Mouse (Mus musculus) left cerebral cortex, postnatal 10 days (tissue): ENCODE measurements around the gene Ecsit. TPM values are rescaled to one million over a fixed set of nuclear protein-coding genes. Genes with fewer than 3 reads are reported as not detected.
A peak's percentile ranks its signal among the peaks of the same experiment; 100 is the strongest.

ENCODE experiments used
- DNase-seq, 2 experiments: peaks; one replicate each; pipeline ENCODE4 v3.0.0; 2021 to 2022; ENCODE audit warnings: low spot score in 2 of 2, mixed read lengths in 1 of 2; ENCODE audit errors: extremely low spot score in 1 of 2
- intact Hi-C: fragments of 180-260 bp; cut with DNase I; formaldehyde crosslinking; loops from one replicate; pipeline ENCODE4 v1.15.1; 2025
- total RNA-seq, 2 experiments: library from RNA; stranded (reverse); gene quantifications; 2 replicates each; pipeline ENCODE4 v1.2.3; 2021

Ecsit gene
- total RNA-seq = 10 to 100 TPM; 40.5 to 42.8 TPM

- peak; percentile 94 to 97 for DNase-seq
- intact Hi-C loops = no loop called here
Observed at GRCm38 (mm10) chr9:22085022-22085834, at the start of gene Ecsit. Ecsit (minus strand) TSS chr9:22085438.

GRCm38 (mm10) chr9:22134246-22134890 is 49.1 kb upstream of the Ecsit start:
- no peak for DNase-seq
- intact Hi-C loops = no loop called here

- intact Hi-C loops = no loop called here
- DNase-seq = no peak
Observed at GRCm38 (mm10) chr9:22132220-22132619, 47.0 kb upstream of the Ecsit start.

GRCm38 (mm10) chr9:22131226-22131981 is 46.2 kb upstream of the Ecsit start:
- intact Hi-C loops = no loop called here
- DNase-seq = peak in 1 of 2 experiments; percentile 62

GRCm38 (mm10) chr9:22125246-22126027 is 40.2 kb upstream of the Ecsit start:
- intact Hi-C loops = no loop called here
- DNase-seq = no peak

- intact Hi-C loops = no loop called here
- DNase-seq = no peak
Observed at GRCm38 (mm10) chr9:22124169-22124568, 38.9 kb upstream of the Ecsit start.

GRCm38 (mm10) chr9:22123069-22123609 is 37.9 kb upstream of the Ecsit start:
- DNase-seq = no peak
- intact Hi-C loops = no loop called here

- intact Hi-C loops = no loop called here
- DNase-seq = no peak
Observed at GRCm38 (mm10) chr9:22122005-22122404, 36.8 kb upstream of the Ecsit start.

GRCm38 (mm10) chr9:22121545-22121944 is 36.3 kb upstream of the Ecsit start:
- no peak for DNase-seq
- intact Hi-C loops = no loop called here

GRCm38 (mm10) chr9:22119543-22119942 is 34.3 kb upstream of the Ecsit start:
- no peak for DNase-seq
- intact Hi-C loops = no loop called here

GRCm38 (mm10) chr9:22117754-22118456 is 32.7 kb upstream of the Ecsit start:
- intact Hi-C loops = no loop called here
- DNase-seq = peak; percentile 42 to 58

- DNase-seq = peak; percentile 94 to 95
- intact Hi-C loops = no loop called here
Observed at GRCm38 (mm10) chr9:22116740-22117426, 31.6 kb upstream of the Ecsit start, which contains the start of gene Elof1. Elof1 (minus strand) TSS chr9:22117172.

- peak in 1 of 2 experiments; percentile 53 for DNase-seq
- intact Hi-C loops = no loop called here
Observed at GRCm38 (mm10) chr9:22116086-22116485, 30.8 kb upstream of the Ecsit start.

- intact Hi-C loops = no loop called here
- DNase-seq = no peak
Observed at GRCm38 (mm10) chr9:22115635-22116034, 30.4 kb upstream of the Ecsit start.

- DNase-seq = no peak
- intact Hi-C loops = no loop called here
Observed at GRCm38 (mm10) chr9:22108194-22108593, 23.0 kb upstream of the Ecsit start.

- DNase-seq = no peak
- intact Hi-C loops = no loop called here
Observed at GRCm38 (mm10) chr9:22099922-22100321, 14.7 kb upstream of the Ecsit start.

GRCm38 (mm10) chr9:22098993-22099696 is 13.9 kb upstream of the Ecsit start, which contains the start of gene Cnn1:
Cnn1 (plus strand) TSS chr9:22099216.
- intact Hi-C loops = no loop called here
- DNase-seq = no peak
